Comparison of ENCODE assay signal across 8 mouse cellular contexts in the genomic region with DNA sequence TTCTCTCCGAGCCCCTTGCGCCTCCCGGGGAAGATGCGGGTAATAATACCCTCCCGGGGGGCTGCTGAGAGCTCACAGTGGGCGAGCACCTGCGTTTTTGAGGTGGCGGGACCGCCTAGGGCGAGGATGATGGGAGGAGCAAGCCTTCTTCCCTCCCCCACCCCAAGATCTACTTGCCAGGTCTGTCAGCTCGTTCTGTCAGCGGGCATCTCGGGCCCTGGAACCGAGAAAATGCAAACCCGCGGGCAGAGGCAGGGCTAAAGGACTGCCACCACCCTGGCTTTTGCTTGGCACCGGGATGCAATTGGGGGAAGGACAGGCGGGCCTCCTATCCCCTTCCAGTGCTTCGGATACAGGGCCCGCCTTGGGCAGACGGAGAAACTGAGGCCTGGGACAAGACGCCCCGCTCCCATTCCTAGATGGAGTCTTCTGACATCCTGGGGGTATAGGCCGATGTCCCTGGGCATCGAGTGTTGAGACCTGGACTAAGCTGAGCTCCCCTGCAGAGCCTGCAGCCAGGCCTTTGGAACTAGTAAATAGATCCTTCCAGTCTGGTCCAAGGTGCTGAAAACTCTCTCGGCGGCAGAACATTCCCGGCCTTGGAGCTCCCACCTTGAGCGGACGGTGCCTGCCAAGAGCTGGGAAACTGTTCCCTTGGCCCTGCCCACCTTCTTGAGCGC. TPM values are rescaled to one million over a fixed set of nuclear protein-coding genes. Genes with fewer than 3 reads are reported as not detected.
A peak's percentile ranks its signal among the peaks of the same experiment; 100 is the strongest.
DNase-seq lines count a peak whose midpoint lies in the region; ATAC-seq and TF ChIP-seq lines count a peak whose summit lies in the region.

No protein-coding gene starts in this region.

- H3K36me3 ChIP-seq in embryonic facial prominence, embryonic 15.5 days, result no peaks in the 10 kb centered on the region
- H3K36me3 ChIP-seq in kidney, postnatal 0 days (ENCODE audit: insufficient read depth, low read length), result no peaks in the 10 kb centered on the region
- no peaks in the 10 kb centered on the region for H3K36me3 ChIP-seq in midbrain, embryonic 14.5 days (ENCODE audit: control insufficient read depth, insufficient read depth, low read length)

- WGBS in embryonic facial prominence, embryonic 15.5 days, result 2% methylated on average over 31 of the region's 31 CpGs
- WGBS in kidney, postnatal 0 days, result 2% methylated on average over 31 of the region's 31 CpGs
- 3% methylated on average over 31 of the region's 31 CpGs for WGBS in midbrain, embryonic 14.5 days

- peak overlapping the region; percentile 58 for H3K9ac ChIP-seq in embryonic facial prominence, embryonic 15.5 days
- H3K9ac ChIP-seq in kidney, postnatal 0 days (ENCODE audit: low read depth, low read length), result peak overlapping the region; percentile 75
- peak overlapping the region; percentile 94 for H3K9ac ChIP-seq in midbrain, embryonic 14.5 days (replicated peaks; ENCODE audit: low read length)

- ATAC-seq in embryonic facial prominence, embryonic 15.5 days (ENCODE audit: insufficient number of reproducible peaks, low FRiP score, low TSS enrichment, low read depth), result peak; percentile 5; the same call in 1 of the 2 replicates
- peak; percentile 0; the same call in 1 of the 2 replicates for ATAC-seq in kidney, postnatal 0 days (replicated peaks; ENCODE audit: low FRiP score, low read depth)
- peak; percentile 47; the same call in 1 of the 2 replicates for ATAC-seq in midbrain, embryonic 14.5 days (ENCODE audit: low FRiP score, low TSS enrichment)

- peak overlapping the region; percentile 92 for H3K27ac ChIP-seq in embryonic facial prominence, embryonic 15.5 days (replicated peaks)
- peak overlapping the region; percentile 84 for H3K27ac ChIP-seq in kidney, postnatal 0 days
- H3K27ac ChIP-seq in midbrain, embryonic 14.5 days (replicated peaks; ENCODE audit: low read depth, low read length), result peak overlapping the region; percentile 100

- H3K4me2 ChIP-seq in embryonic facial prominence, embryonic 15.5 days (replicated peaks), result peak overlapping the region; percentile 87
- peak overlapping the region; percentile 85 for H3K4me2 ChIP-seq in kidney, postnatal 0 days (ENCODE audit: low read length)
- peak overlapping the region; percentile 83 for H3K4me2 ChIP-seq in midbrain, embryonic 14.5 days (ENCODE audit: low read length)

- H3K27me3 ChIP-seq in embryonic facial prominence, embryonic 15.5 days, result no peaks in the 10 kb centered on the region
- no peaks in the 10 kb centered on the region for H3K27me3 ChIP-seq in kidney, postnatal 0 days (ENCODE audit: insufficient read depth, low read length)
- H3K27me3 ChIP-seq in midbrain, embryonic 14.5 days (ENCODE audit: control insufficient read depth, insufficient read depth, low read length), result no peaks in the 10 kb centered on the region

- peaks cover 41% of the 10 kb centered on the region for H3K4me1 ChIP-seq in embryonic facial prominence, embryonic 15.5 days
- H3K4me1 ChIP-seq in kidney, postnatal 0 days (replicated peaks; ENCODE audit: insufficient read depth, low read length), result peaks cover 34% of the 10 kb centered on the region
- peaks cover 42% of the 10 kb centered on the region for H3K4me1 ChIP-seq in midbrain, embryonic 14.5 days (ENCODE audit: control insufficient read depth, insufficient read depth, low read length)

- peak overlapping the region; percentile 79 for H3K4me3 ChIP-seq in embryonic facial prominence, embryonic 15.5 days (replicated peaks)
- peak overlapping the region; percentile 54 for H3K4me3 ChIP-seq in kidney, postnatal 0 days (replicated peaks; ENCODE audit: low read depth, low read length)
- peak overlapping the region; percentile 78 for H3K4me3 ChIP-seq in midbrain, embryonic 14.5 days (replicated peaks; ENCODE audit: low read depth, low read length)

- DNase-seq in cerebellum, adult 11-12 months, result peak; percentile 85
- DNase-seq in cerebellum, adult 9-10 months, result no peak
- peak; percentile 48 for DNase-seq in 3T3-L1 (ENCODE audit: low read depth, low spot score)
- DNase-seq in kidney, postnatal 0 days (ENCODE audit: low spot score), result peak; percentile 73
- peak; percentile 61 for DNase-seq in midbrain, embryonic 14.5 days
- no peak for DNase-seq in thymus, postnatal 14 days
- DNase-seq in layer of hippocampus, adult 9-11 months, result no peak

- H3K9me3 ChIP-seq in embryonic facial prominence, embryonic 15.5 days (replicated peaks), result no peaks in the 10 kb centered on the region
- no peaks in the 10 kb centered on the region for H3K9me3 ChIP-seq in kidney, postnatal 0 days (replicated peaks; ENCODE audit: low read length)
- no peaks in the 10 kb centered on the region for H3K9me3 ChIP-seq in midbrain, embryonic 14.5 days (ENCODE audit: control insufficient read depth, low read length)

- TF ChIP-seq CTCF in kidney, postnatal 0 days (IDR thresholded peaks at IDR 0.05; ENCODE audit: low read depth), result no peak

RNA-seq across cellular contexts. Expression of gene Zcchc14, which starts 0.8 kb away (rescaled TPM):
- polyA plus RNA-seq in embryonic facial prominence, embryonic 15.5 days (2015; fragmentation: Nextera tagmentation; extraction: Ambion mirVana), result 15.0 and 16.2 TPM in 2 replicates
- 10.9 and 13.5 TPM in 2 replicates for polyA plus RNA-seq in kidney, postnatal 0 days (2015; fragmentation: Nextera tagmentation; extraction: Ambion mirVana)
- polyA plus RNA-seq in midbrain, embryonic 14.5 days (2014; fragmentation: Nextera tagmentation; extraction: Ambion mirVana), result 39.0 and 43.4 TPM in 2 replicates

Comparison
In these comparisons a context has a peak if more than half of its experiments do, and no peak if none do; other contexts are left out.
1. DNase-seq: peak in cerebellum, adult 11-12 months (single experiment), 3T3-L1 (single experiment), kidney, postnatal 0 days (single experiment) and midbrain, embryonic 14.5 days (single experiment); none in cerebellum, adult 9-10 months (single experiment), thymus, postnatal 14 days (single experiment) and layer of hippocampus, adult 9-11 months (single experiment).
2. Peak in every context shown above with its lines, with median percentiles within 50 percentile points of each other: ATAC-seq, H3K27ac ChIP-seq, H3K4me2 ChIP-seq, H3K4me3 ChIP-seq and H3K9ac ChIP-seq.